Mouse (Mus musculus): Measurements from ENCODE around the gene Sod1. TPM values are rescaled to one million over a fixed set of nuclear protein-coding genes. Genes with fewer than 3 reads are reported as not detected.
"Not testable (repeated sequence)": the region's sequence is repeated elsewhere in the genome, so short reads cannot be mapped to it uniquely, and the experiment has no call there.

The Sod1 gene
- polyA plus RNA-seq, 1 experiment from 2014 or later: 1,073 TPM

DNA sequence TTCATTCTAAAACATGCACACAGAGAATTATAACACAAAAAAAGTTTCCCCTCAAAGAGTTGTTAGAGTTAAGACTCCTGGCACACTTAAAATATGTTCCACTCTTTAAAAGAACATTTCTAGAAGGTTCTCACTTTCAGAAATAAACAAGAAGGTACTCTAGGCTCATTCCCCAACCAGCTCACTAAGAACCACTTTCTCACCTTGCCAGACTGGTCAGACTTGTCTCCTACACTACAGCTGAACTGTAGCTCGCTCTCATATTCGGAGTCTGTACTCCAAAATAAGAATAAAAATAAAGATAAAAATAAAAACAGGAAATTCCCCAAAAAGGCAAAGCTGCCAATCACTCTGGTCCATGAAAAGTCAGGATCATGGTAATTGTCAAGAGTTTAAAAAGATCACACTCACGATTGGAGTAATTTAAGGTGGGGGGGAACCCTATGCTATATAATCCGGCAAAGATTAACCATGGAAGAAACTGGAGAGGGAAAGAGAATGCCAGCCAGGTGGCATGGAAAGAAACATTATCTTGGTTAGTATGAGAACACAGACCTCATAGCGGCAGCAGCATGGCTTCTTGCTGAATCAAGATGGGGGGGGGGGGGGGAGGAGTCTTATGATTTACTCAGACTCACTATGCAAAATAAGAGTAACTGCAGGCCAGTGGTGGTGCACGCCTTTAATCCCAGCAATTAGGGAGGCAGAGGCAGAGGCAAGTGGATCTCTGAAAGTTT, 17.2 kb upstream of the Sod1 start:
- H3K27me3 ChIP-seq (ENCODE audit: control insufficient read depth, insufficient read depth, low read length): no peaks in the 10 kb centered on the region
- ATAC-seq (ENCODE audit: insufficient read depth, low FRiP score, low TSS enrichment): no peak
- no peaks in the 10 kb centered on the region for H3K36me3 ChIP-seq (ENCODE audit: control insufficient read depth, insufficient read depth, low read length)
- H3K27ac ChIP-seq (ENCODE audit: low read depth, low read length): no peak overlapping the region
- H3K4me3 ChIP-seq (ENCODE audit: low read depth, low read length): no peak overlapping the region
- DNase-seq (ENCODE audit: low spot score): no peak
- no peaks in the 10 kb centered on the region for H3K4me1 ChIP-seq (ENCODE audit: control insufficient read depth, insufficient read depth, low read length)
- 90% methylated on average over 6 of the region's 6 CpGs for WGBS
- no peaks in the 10 kb centered on the region for H3K9me3 ChIP-seq (ENCODE audit: control insufficient read depth, low read length)
- no peak overlapping the region for H3K4me2 ChIP-seq (ENCODE audit: low read depth)
- H3K9ac ChIP-seq (ENCODE audit: low read length): no peak overlapping the region

DNA sequence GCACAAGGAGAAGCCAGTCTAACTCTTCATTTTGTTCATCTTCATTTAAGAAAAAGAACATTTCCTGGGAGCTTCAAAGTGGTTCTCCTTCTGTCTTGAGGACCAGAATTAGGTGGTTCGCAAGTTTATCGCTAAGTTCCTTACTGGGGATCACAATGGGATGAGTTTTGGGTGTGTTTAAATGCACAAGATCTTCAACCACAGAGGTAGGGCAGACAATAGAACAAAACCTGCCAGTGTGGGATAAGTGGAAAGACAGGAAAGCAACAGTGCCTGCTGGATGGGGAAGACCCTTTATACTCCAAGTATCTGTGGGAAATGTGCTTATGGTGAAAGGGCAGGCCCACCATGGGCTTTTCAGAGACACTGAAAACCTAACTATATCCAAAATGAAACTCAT, 15.7 kb upstream of the Sod1 start:
- 96% methylated on average over 2 of the region's 2 CpGs for WGBS
- Histone ChIP-seq H3K27me3 (ENCODE audit: control insufficient read depth, insufficient read depth, low read length) (no peaks in the 10 kb centered on the region), H3K4me1 (ENCODE audit: control insufficient read depth, insufficient read depth, low read length) (no peaks in the 10 kb centered on the region), H3K9me3 (ENCODE audit: control insufficient read depth, low read length) (no peaks in the 10 kb centered on the region), H3K4me3 (ENCODE audit: low read depth, low read length) (no peak overlapping the region), H3K27ac (ENCODE audit: low read depth, low read length) (no peak overlapping the region), H3K36me3 (ENCODE audit: control insufficient read depth, insufficient read depth, low read length) (no peaks in the 10 kb centered on the region), H3K4me2 (ENCODE audit: low read depth) (no peak overlapping the region), H3K9ac (ENCODE audit: low read length) (no peak overlapping the region)
- DNase-seq (ENCODE audit: low spot score) (no peak), ATAC-seq (ENCODE audit: insufficient read depth, low FRiP score, low TSS enrichment) (no peak)

DNA sequence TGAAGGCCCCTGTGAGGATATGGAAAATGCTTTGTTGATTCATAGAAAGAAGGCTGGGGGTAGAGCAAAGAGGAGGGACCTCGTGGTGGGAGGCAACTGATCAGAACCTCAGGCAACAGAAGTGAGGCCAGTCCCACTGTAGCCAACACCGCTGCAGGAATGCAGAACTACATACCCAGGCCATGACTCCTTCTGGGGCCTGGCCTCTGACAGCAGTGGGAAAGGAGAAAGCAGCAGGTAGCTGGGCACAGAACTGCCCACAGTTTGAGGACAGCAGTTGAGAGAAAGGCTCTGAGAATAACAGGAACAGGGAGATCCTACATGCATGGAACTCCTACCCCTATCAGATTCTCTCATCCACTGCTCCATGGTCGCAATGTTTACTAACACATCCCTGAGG, 11.6 kb upstream of the Sod1 start:
- ATAC-seq (ENCODE audit: insufficient read depth, low FRiP score, low TSS enrichment): no peak
- no peaks in the 10 kb centered on the region for H3K27me3 ChIP-seq (ENCODE audit: control insufficient read depth, insufficient read depth, low read length)
- no peaks in the 10 kb centered on the region for H3K36me3 ChIP-seq (ENCODE audit: control insufficient read depth, insufficient read depth, low read length)
- H3K4me2 ChIP-seq (ENCODE audit: low read depth): no peak overlapping the region
- no peak overlapping the region for H3K9ac ChIP-seq (ENCODE audit: low read length)
- H3K4me1 ChIP-seq (ENCODE audit: control insufficient read depth, insufficient read depth, low read length): no peaks in the 10 kb centered on the region
- H3K27ac ChIP-seq (ENCODE audit: low read depth, low read length): no peak overlapping the region
- 79% methylated on average over 3 of the region's 3 CpGs for WGBS
- H3K4me3 ChIP-seq (ENCODE audit: low read depth, low read length): no peak overlapping the region
- no peaks in the 10 kb centered on the region for H3K9me3 ChIP-seq (ENCODE audit: control insufficient read depth, low read length)
- DNase-seq (ENCODE audit: low spot score): no peak

DNA sequence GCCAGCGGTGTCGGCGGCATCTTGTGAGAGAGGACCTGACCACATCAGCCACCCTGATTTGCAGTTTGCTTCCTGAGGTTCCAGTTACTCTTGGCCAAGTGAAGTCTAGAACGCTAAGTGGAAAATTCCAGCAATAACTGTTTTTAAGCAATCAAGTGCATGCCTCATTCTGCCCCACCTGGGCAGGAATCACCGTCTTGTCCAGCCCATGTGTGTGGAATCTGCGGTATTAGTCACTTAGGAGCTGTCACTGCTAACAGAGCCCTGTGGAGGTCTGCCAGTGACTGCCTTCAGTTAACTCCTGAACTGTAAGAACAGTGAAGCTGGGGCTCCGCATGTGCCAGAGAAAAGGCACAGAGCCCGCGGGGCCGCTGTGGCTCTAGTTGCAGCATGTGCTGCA, 9.8 kb upstream of the Sod1 start:
- ATAC-seq (ENCODE audit: insufficient read depth, low FRiP score, low TSS enrichment) (no peak), DNase-seq (ENCODE audit: low spot score) (no peak)
- Histone ChIP-seq H3K4me1 (ENCODE audit: control insufficient read depth, insufficient read depth, low read length) (no peaks in the 10 kb centered on the region), H3K9me3 (ENCODE audit: control insufficient read depth, low read length) (no peaks in the 10 kb centered on the region), H3K9ac (ENCODE audit: low read length) (no peak overlapping the region), H3K4me3 (ENCODE audit: low read depth, low read length) (no peak overlapping the region), H3K36me3 (ENCODE audit: control insufficient read depth, insufficient read depth, low read length) (no peaks in the 10 kb centered on the region), H3K27me3 (ENCODE audit: control insufficient read depth, insufficient read depth, low read length) (no peaks in the 10 kb centered on the region), H3K4me2 (ENCODE audit: low read depth) (no peak overlapping the region), H3K27ac (ENCODE audit: low read depth, low read length) (no peak overlapping the region)
- WGBS: 86% methylated on average over 10 of the region's 10 CpGs

DNA sequence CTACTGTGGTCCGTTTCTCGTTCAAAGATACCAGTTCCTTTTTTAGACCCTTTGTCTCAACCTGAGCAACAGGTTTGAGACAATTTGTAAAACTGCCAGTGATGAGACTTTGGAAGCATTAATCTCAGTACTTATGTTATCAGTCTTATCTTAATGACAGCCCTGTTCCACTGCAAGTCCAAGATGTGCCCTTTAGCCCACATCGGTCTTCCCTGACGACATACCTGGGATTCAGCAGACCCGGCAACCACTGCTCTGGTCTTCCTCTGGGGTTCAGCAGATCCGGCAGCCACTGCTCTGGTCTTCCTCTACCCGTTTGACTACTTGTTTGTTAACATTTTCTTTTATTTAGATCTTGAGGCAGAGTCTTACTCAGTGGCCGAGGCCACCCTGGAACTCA, 8.8 kb upstream of the Sod1 start:
- no peak overlapping the region for H3K27ac ChIP-seq (ENCODE audit: low read depth, low read length)
- no peak overlapping the region for H3K9ac ChIP-seq (ENCODE audit: low read length)
- no peaks in the 10 kb centered on the region for H3K4me1 ChIP-seq (ENCODE audit: control insufficient read depth, insufficient read depth, low read length)
- ATAC-seq (ENCODE audit: insufficient read depth, low FRiP score, low TSS enrichment) (no peak), DNase-seq (ENCODE audit: low spot score) (no peak)
- H3K9me3 ChIP-seq (ENCODE audit: control insufficient read depth, low read length): no peaks in the 10 kb centered on the region
- H3K36me3 ChIP-seq (ENCODE audit: control insufficient read depth, insufficient read depth, low read length): no peaks in the 10 kb centered on the region
- no peak overlapping the region for H3K4me3 ChIP-seq (ENCODE audit: low read depth, low read length)
- 86% methylated on average over 8 of the region's 8 CpGs for WGBS
- H3K27me3 ChIP-seq (ENCODE audit: control insufficient read depth, insufficient read depth, low read length): no peaks in the 10 kb centered on the region
- H3K4me2 ChIP-seq (ENCODE audit: low read depth): no peak overlapping the region

DNA sequence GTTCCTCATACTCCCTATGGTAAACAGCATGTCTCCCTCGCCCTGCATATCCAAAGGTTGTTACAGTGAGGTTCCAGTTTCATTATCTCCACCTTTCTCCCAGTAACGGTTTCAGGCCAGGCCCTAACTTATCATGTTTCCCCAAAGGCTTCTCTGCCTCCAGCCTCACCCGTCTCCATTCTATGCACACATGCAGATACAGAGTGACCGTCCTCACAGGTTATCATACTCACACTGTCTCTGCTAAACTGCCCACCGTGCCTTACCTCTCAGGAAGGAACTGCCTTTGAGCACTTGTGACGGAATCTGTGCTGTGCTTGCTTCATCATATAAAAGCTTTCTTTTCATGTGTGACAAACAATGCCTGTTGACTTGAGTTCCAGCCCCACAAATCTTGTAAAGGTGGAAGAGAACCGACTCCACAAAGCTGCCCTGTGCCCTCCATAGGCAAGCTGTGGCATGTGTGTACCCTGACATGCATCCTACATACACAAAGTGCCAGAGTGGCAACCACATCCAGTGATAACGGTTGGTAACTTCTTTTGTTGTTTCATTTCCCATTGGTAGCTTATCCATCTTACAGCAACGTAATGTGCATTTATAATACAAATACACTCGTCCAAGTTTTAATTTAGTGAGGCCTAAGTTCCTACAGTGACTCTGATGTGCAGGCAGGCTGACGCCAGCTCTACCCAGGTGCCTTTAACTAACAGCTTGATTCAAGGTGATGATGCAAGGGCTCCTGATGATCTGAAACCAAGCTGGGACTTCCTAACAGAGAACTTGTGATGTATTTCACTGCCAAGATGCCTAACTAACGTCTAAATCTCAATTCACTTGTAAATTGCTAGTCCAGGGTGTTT, 6.8 kb upstream of the Sod1 start:
- H3K4me2 ChIP-seq (ENCODE audit: low read depth): no peak overlapping the region
- H3K4me1 ChIP-seq (ENCODE audit: control insufficient read depth, insufficient read depth, low read length): no peaks in the 10 kb centered on the region
- no peak overlapping the region for H3K27ac ChIP-seq (ENCODE audit: low read depth, low read length)
- no peaks in the 10 kb centered on the region for H3K36me3 ChIP-seq (ENCODE audit: control insufficient read depth, insufficient read depth, low read length)
- DNase-seq (ENCODE audit: low spot score) (no peak), ATAC-seq (ENCODE audit: insufficient read depth, low FRiP score, low TSS enrichment) (no peak)
- 79% methylated on average over 12 of the region's 12 CpGs for WGBS
- H3K9me3 ChIP-seq (ENCODE audit: control insufficient read depth, low read length): no peaks in the 10 kb centered on the region
- H3K27me3 ChIP-seq (ENCODE audit: control insufficient read depth, insufficient read depth, low read length): no peaks in the 10 kb centered on the region
- no peak overlapping the region for H3K9ac ChIP-seq (ENCODE audit: low read length)
- H3K4me3 ChIP-seq (ENCODE audit: low read depth, low read length): no peak overlapping the region

DNA sequence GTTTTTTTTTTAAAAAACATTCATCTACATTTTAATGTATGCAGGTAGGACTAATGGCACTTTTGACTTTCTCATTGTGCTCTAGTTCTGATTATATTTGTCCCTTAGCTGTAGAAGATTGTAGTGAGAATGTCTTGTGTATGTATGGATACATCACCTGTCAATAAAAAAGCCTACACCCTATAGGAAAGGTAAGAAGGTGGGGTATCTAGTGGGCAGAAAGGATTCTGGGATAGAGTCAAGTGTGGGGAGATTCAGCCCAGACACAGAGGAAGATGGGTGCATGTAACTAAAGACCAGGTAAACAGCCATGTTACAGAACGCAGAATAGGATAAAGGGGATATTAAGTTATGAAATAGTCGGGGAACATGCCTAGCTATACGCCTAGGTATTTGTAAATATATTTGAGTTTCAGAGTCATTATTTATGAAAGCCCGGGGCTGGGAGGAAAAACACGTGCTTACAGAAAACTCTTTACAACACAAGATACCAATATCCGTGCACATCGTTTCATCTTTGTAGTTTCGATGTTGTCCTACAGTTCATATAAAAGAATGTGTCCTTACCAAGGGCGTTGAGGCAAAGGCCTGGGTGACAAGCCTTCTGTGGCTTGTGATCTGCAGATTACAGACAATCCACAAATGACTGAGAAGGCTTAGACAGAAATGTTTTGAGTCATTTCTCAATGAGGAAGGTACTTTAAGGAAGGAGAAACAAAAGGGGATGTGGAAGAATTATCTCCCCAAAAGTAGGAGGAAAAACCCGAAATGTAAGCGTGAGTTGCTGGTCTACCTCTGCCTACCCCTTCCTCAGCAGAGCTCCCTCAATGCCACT, 5.6 kb upstream of the Sod1 start:
- no peaks in the 10 kb centered on the region for H3K36me3 ChIP-seq (ENCODE audit: control insufficient read depth, insufficient read depth, low read length)
- no peaks in the 10 kb centered on the region for H3K4me1 ChIP-seq (ENCODE audit: control insufficient read depth, insufficient read depth, low read length)
- 94% methylated on average over 11 of the region's 11 CpGs for WGBS
- H3K27ac ChIP-seq (ENCODE audit: low read depth, low read length): no peak overlapping the region
- DNase-seq (ENCODE audit: low spot score) (no peak), ATAC-seq (ENCODE audit: insufficient read depth, low FRiP score, low TSS enrichment) (no peak)
- no peak overlapping the region for H3K4me2 ChIP-seq (ENCODE audit: low read depth)
- no peaks in the 10 kb centered on the region for H3K27me3 ChIP-seq (ENCODE audit: control insufficient read depth, insufficient read depth, low read length)
- no peaks in the 10 kb centered on the region for H3K9me3 ChIP-seq (ENCODE audit: control insufficient read depth, low read length)
- no peak overlapping the region for H3K9ac ChIP-seq (ENCODE audit: low read length)
- H3K4me3 ChIP-seq (ENCODE audit: low read depth, low read length): no peak overlapping the region

DNA sequence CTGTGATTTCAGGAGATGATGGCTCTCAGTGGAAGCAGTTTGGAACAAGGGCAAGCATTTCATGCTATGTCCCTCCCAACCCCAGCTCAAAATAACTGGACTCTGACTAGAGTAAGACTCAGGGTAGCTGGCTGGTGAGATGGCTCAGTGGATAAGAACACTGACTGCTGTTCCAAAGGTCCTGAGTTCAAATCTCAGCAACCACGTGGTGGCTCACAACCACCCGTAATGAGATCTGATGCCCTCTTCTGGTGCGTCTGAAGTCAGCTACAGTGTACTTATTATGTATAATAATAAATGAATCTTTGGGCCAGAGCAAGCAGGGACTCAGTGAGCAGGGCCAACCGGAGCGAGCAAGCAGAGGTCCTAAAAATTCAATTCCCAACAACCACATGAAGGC, 4.7 kb upstream of the Sod1 start:
- H3K9ac ChIP-seq (ENCODE audit: low read length); H3K27ac ChIP-seq (ENCODE audit: low read depth, low read length); H3K36me3 ChIP-seq (ENCODE audit: control insufficient read depth, insufficient read depth, low read length); H3K27me3 ChIP-seq (ENCODE audit: control insufficient read depth, insufficient read depth, low read length); H3K4me1 ChIP-seq (ENCODE audit: control insufficient read depth, insufficient read depth, low read length); H3K9me3 ChIP-seq (ENCODE audit: control insufficient read depth, low read length); H3K4me3 ChIP-seq (ENCODE audit: low read depth, low read length); DNase-seq (ENCODE audit: low spot score); H3K4me2 ChIP-seq (ENCODE audit: low read depth); ATAC-seq (ENCODE audit: insufficient read depth, low FRiP score, low TSS enrichment): not testable (repeated sequence)
- 88% methylated on average over 5 of the region's 5 CpGs for WGBS
